Mouse (Mus musculus): ENCODE measurements around the gene Usp22. TPM values are rescaled to one million over a fixed set of nuclear protein-coding genes. Genes with fewer than 3 reads are reported as not detected.

Gene Usp22
- polyA plus RNA-seq, 1 experiment = not detected

DNA sequence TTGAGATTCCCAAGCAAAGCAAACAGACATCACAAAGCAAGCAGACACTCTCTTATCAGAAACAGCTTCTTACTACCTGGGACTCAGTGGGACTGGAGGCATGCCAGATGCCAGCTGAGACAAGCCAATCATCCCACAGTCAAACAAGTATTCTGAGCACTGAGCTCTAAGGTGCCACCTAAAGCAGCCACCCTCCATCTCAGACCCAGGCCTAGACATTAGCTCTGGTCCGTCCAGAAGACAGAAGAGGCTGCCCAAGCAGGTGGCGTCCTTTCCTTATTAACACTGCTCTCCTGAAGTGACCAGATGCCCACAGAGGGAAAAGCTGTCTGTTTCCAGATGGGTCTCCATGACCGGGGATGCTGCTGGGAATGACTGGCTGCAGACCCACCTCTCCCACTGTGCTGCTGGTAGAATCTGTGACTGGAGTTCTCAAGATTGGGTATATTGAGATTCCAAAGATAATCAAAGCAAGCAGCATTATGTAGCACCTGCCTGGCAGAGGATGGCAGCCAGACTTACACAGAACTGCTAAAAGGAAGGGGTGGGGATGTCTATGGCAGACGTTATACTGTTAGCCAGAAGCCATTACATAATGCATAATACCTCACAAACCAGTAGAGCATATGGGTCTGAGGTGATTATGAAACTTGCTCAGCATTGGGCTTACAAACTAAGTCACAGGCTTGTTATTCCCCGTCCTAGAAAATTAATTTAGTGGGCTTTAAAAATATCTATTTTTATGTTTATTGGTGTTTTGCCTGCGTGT, 24.4 kb downstream of the Usp22 start:
- Histone ChIP-seq H3K27ac (ENCODE audit: insufficient read depth, low read depth, low read length) (no peak overlapping the region), H3K4me3 (ENCODE audit: insufficient read depth, low read depth, low read length) (no peak overlapping the region), H3K4me1 (ENCODE audit: control insufficient read depth, insufficient read depth, low read length) (peaks cover 12% of the 10 kb centered on the region)
- no peak for TF ChIP-seq CTCF (IDR thresholded peaks at IDR 0.05; ENCODE audit: insufficient read depth, low read depth, low read length)
- no peak for TF ChIP-seq POLR2A (IDR thresholded peaks at IDR 0.05; ENCODE audit: insufficient read depth, low read depth, low read length)
- 75% methylated on average over 6 of the region's 6 CpGs for WGBS

DNA sequence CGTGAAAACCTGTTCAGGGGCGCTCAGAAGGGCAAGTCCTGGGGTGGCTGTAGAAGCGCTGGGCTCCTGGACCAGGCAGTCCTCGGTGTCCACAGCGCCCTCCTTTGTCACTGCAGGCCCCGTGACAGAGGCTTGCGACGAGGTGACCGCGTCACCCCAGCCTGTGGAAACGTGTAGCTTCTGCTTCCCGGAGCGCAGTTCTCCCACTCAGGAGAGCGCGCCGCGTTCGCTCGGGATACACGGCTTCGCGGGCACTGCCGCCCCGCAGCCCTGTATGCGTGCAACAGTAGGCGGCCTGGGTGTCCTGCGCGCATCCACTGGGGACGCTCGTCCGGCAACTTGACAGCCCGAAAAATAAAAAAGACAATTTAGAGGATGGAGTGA, 27.6 kb downstream of the Usp22 start:
- TF ChIP-seq POLR2A (IDR thresholded peaks at IDR 0.05; ENCODE audit: insufficient read depth, low read depth, low read length) = no peak
- TF ChIP-seq CTCF (IDR thresholded peaks at IDR 0.05; ENCODE audit: insufficient read depth, low read depth, low read length) = peak; percentile 4; the same call in 1 of the 2 replicates
- H3K4me3 ChIP-seq (ENCODE audit: insufficient read depth, low read depth, low read length) = peak overlapping the region; percentile 38
- H3K27ac ChIP-seq (ENCODE audit: insufficient read depth, low read depth, low read length) = no peak overlapping the region

DNA sequence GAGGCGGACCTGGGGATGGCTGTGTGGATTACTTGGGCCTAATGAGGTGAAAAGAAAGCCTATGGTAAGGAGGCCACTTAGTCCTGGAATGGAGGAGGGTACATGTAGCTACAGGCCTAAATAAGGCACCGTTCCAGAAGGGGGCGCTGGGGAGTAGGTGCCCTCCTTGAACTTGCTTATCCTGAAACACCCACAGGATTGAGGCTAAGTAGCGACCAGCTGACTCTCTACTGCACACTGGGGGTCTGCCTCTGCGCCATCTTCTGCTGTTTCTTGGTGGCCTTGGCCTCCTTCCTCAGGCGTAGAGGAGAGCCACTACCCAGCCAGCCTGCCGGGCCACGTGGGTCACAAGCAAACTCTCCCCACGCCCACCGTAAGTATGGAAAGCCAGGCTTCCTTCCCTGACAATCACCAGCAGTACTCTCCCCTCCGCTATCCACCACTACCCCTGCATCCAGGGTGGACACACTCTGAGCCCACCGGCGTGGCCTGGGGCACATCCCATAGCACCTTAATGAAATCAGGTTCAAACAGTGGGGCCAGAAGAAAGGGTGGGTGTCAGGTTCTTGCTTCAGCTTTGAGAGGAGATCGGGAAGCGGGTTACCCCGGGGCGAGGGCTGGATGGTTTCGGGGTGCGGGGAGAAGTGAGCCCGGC, 28.1 kb downstream of the Usp22 start:
- 29% methylated on average over 20 of the region's 20 CpGs for WGBS
- peaks cover 10% of the 10 kb centered on the region for H3K4me1 ChIP-seq (ENCODE audit: control insufficient read depth, insufficient read depth, low read length)
- peak overlapping the region; percentile 38 for H3K4me3 ChIP-seq (ENCODE audit: insufficient read depth, low read depth, low read length)
- TF ChIP-seq POLR2A (IDR thresholded peaks at IDR 0.05; ENCODE audit: insufficient read depth, low read depth, low read length) (no peak), CTCF (IDR thresholded peaks at IDR 0.05; ENCODE audit: insufficient read depth, low read depth, low read length) (0 out of 2 replicates have a peak, but pooled peaks have one; percentile 3)
- no peak overlapping the region for H3K27ac ChIP-seq (ENCODE audit: insufficient read depth, low read depth, low read length)

More for the DNA sequence above, 27.6 kb downstream of the Usp22 start:
- WGBS = 7% methylated on average over 32 of the region's 32 CpGs
- peaks cover 10% of the 10 kb centered on the region for H3K4me1 ChIP-seq (ENCODE audit: control insufficient read depth, insufficient read depth, low read length)

DNA sequence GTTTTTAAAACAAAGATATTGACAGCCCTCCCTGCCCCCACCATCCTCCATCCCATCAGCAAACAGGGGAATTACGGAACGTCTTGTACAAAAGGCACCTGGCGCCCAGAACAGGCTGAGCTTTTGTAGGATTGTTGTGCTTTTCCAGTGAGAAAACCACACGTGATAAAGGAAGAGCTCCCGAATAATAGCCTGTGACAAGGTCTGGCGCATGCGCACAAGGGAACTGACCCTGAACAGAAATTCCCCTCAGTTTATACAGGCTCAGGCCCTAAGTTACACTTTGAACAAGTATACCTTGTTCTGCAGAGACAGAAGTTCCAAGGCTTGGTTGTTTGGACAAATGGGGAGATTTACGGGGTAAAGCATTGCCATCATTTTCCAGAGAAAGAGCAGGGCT, 29.3 kb downstream of the Usp22 start:
- 83% methylated on average over 8 of the region's 8 CpGs for WGBS
- TF ChIP-seq CTCF (IDR thresholded peaks at IDR 0.05; ENCODE audit: insufficient read depth, low read depth, low read length) (no peak), POLR2A (IDR thresholded peaks at IDR 0.05; ENCODE audit: insufficient read depth, low read depth, low read length) (no peak)
- peaks cover 10% of the 10 kb centered on the region for H3K4me1 ChIP-seq (ENCODE audit: control insufficient read depth, insufficient read depth, low read length)
- H3K4me3 ChIP-seq (ENCODE audit: insufficient read depth, low read depth, low read length) = no peak overlapping the region
- no peak overlapping the region for H3K27ac ChIP-seq (ENCODE audit: insufficient read depth, low read depth, low read length)

DNA sequence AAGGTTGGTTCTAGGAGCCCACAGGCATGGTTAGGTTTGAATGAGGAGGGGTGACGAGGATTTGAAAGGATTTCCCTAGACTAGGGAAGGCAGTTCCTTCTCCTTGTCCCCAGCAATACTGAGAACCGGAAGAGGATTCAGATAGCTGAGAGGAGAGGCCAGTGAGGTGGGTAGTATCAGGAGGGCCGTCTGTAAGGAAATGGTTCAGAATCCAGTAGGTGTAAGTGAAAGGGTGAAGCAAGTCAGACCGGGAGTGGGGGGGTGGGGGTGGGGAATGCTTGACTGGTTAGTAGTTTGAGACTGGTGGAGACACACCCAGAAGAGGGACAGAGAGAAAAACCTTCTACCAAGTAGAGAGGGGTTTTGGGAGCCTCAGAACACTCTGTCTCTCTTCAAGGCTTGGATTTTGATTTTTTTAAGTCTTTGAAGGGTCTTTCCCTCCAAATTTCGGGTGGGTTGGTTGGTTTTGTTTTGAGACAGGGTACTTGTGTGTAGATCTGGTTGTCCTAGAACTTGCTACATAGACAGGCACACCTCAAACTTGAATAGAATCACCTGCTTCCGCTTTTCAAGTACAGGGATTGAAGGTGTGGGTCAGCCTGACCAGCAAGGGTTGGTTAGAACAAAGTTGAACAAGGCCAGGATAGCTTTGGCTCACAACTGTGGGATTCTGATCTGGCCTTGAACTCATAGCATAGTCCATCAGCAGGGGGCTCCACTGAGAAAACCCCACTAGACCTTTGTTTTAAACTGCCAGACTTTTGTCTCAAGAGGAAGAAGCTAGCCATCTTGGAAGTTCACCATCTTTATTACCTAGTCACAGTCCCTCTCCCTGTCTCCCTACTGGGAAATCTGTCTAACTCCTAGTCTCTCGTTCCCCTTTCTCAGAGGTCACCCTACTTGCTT, 31.0 kb downstream of the Usp22 start:
- Histone ChIP-seq H3K4me1 (ENCODE audit: control insufficient read depth, insufficient read depth, low read length) (peaks cover 10% of the 10 kb centered on the region), H3K27ac (ENCODE audit: insufficient read depth, low read depth, low read length) (no peak overlapping the region), H3K4me3 (ENCODE audit: insufficient read depth, low read depth, low read length) (no peak overlapping the region)
- WGBS = 82% methylated on average over 7 of the region's 7 CpGs
- TF ChIP-seq CTCF (IDR thresholded peaks at IDR 0.05; ENCODE audit: insufficient read depth, low read depth, low read length) (no peak), POLR2A (IDR thresholded peaks at IDR 0.05; ENCODE audit: insufficient read depth, low read depth, low read length) (no peak)

DNA sequence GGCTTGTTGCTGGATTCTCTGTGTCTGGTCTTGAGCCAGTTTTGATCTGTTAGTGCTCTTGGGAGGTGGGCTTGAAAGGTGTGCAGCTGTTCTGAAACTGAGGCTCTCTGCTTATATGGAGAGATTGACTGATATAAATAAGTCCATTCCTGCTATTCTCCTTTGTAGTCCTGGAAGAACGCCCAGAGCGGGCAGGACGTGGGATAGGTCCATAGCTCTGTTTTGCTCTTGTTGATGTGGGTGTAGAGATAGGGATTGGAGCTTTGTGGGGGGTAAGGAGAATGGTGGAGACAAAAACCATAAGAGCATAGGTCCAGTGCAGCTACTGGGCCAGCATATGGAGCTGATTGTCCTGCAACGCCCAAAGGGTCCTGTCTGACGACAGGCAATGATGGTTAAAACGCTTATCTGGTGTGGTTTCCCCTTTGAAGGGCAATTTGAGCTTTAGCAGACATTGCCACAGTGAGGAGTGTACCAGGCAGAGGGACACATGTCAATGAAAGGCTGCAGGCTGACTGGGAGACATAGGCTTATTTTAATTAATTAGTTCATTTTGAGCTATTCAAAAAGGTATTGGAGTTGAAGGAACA, 31.8 kb downstream of the Usp22 start:
- peaks cover 10% of the 10 kb centered on the region for H3K4me1 ChIP-seq (ENCODE audit: control insufficient read depth, insufficient read depth, low read length)
- H3K27ac ChIP-seq (ENCODE audit: insufficient read depth, low read depth, low read length) = no peak overlapping the region
- 75% methylated on average over 6 of the region's 6 CpGs for WGBS
- TF ChIP-seq CTCF (IDR thresholded peaks at IDR 0.05; ENCODE audit: insufficient read depth, low read depth, low read length) = no peak
- no peak overlapping the region for H3K4me3 ChIP-seq (ENCODE audit: insufficient read depth, low read depth, low read length)

DNA sequence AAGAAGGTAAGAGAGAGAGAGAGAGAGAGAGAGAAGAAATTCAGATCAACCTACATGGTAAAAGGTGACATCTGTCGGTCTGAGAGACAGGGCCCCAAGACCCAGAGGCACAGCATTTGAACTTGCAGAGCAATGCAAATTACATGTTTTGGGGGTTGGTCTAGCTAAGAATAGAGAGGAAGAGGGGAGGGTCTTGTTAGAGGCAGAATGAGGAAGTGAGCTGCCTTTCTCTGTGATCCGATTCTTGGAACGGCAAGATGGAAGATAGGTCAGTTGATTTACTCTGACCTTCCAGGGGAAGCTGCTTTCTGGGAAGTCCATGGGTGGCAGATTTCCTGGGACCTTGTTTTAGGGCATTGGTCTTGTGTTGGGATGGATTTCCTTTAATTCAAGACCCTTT, 32.6 kb downstream of the Usp22 start:
- Histone ChIP-seq H3K4me1 (ENCODE audit: control insufficient read depth, insufficient read depth, low read length) (peaks cover 6% of the 10 kb centered on the region), H3K27ac (ENCODE audit: insufficient read depth, low read depth, low read length) (no peak overlapping the region), H3K4me3 (ENCODE audit: insufficient read depth, low read depth, low read length) (no peak overlapping the region)
- TF ChIP-seq POLR2A (IDR thresholded peaks at IDR 0.05; ENCODE audit: insufficient read depth, low read depth, low read length) (no peak), CTCF (IDR thresholded peaks at IDR 0.05; ENCODE audit: insufficient read depth, low read depth, low read length) (no peak)
- 75% methylated on average over 3 of the region's 3 CpGs for WGBS

DNA sequence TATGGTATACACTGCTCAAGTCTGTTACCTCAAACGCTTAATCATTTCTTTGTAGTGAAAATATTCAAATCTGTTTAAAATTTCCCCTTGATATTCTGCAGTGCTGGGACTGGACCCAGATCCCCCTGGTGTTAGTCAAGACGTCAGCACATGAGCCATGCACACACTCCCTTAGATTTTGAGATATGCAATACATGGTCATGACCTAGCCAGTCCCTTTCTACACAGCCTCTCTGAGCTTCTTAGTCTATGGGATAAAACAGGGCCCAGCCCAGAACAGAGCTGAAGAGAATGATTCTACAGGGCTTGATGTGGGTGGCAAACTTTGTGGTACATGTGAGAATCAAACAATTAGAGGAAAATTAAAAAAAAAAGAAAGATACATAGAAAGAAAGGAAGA, 33.2 kb downstream of the Usp22 start:
- 90% methylated on average over 2 of the region's 2 CpGs for WGBS
- Histone ChIP-seq H3K4me1 (ENCODE audit: control insufficient read depth, insufficient read depth, low read length) (peaks cover under 1% of the 10 kb centered on the region; the same call in 1 of the 2 replicates), H3K4me3 (ENCODE audit: insufficient read depth, low read depth, low read length) (no peak overlapping the region), H3K27ac (ENCODE audit: insufficient read depth, low read depth, low read length) (no peak overlapping the region)
- TF ChIP-seq POLR2A (IDR thresholded peaks at IDR 0.05; ENCODE audit: insufficient read depth, low read depth, low read length) (no peak), CTCF (IDR thresholded peaks at IDR 0.05; ENCODE audit: insufficient read depth, low read depth, low read length) (no peak)

Measured in olfactory bulb, adult 2 months (tissue).